ENCODE assay signal across 8 mouse cellular contexts in the genomic region with DNA sequence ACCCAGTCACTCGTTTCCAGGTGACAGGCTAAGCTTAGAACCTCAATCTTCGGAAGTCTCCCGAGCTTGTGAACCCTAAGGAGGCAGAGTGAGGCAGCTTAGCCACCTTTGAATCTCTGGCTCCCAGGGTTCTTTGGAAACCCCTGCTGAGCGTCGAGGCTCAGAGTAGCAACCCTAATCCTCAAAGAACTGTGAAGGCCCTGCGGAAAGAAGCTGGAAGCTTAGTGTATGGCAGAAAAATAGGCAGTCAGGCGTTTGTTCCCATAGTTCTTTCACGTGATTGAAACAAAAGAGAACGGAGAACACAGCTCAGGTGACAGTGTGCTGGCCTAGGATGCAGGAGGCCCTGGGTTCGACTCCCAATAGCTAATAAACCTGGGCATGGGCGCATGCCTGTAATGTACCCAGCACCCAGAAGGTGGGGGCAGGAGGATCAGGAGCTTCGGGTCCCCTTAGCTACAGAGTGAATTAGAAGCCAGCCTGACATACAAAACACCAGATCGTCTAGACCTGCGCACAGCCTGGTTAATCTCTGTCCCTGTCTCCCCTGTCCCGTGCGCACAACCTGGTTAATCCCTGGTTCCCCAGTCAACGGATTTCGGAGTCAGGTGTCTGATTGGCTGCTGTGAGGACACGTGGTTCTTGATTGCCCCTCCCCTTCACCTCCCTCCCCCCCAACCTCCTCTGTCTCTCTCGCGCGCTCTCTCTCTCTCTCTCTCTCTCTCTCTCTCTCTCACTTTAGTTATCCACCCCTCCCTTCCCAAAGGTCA. TPM values are rescaled to one million over a fixed set of nuclear protein-coding genes. Genes with fewer than 3 reads are reported as not detected.
A peak's percentile ranks its signal among the peaks of the same experiment; 100 is the strongest.
DNase-seq lines count a peak whose midpoint lies in the region; ATAC-seq lines count a peak whose summit lies in the region.

No protein-coding gene starts in this region.

- H3K27ac ChIP-seq in heart, embryonic 11.5 days (ENCODE audit: low read depth, low read length), result no peak overlapping the region
- peak overlapping the region; percentile 40; the same call in 1 of the 2 replicates for H3K27ac ChIP-seq in kidney, embryonic 16.5 days (ENCODE audit: low read length)

- no peaks in the 10 kb centered on the region for H3K4me1 ChIP-seq in heart, embryonic 11.5 days (ENCODE audit: control insufficient read depth, insufficient read depth, low read length)
- peaks cover 18% of the 10 kb centered on the region for H3K4me1 ChIP-seq in kidney, embryonic 16.5 days (ENCODE audit: insufficient read depth, low read length)

- H3K27me3 ChIP-seq in heart, embryonic 11.5 days (ENCODE audit: control insufficient read depth, insufficient read depth, low read length), result peaks cover 10% of the 10 kb centered on the region
- no peaks in the 10 kb centered on the region for H3K27me3 ChIP-seq in kidney, embryonic 16.5 days (ENCODE audit: insufficient read depth, low read length)

- DNase-seq in right cerebral cortex, adult 18-20 months, result peak; percentile 42
- DNase-seq in right cerebral cortex, postnatal 25 days, result no peak
- DNase-seq in cerebellum, postnatal 36 days, result peak; percentile 46 to 61
- DNase-seq in lung, postnatal 10 days, result peak; percentile 50
- DNase-seq in right cerebral cortex, postnatal 14 days, result peak; percentile 36

- peak overlapping the region; percentile 52 for H3K9ac ChIP-seq in heart, embryonic 11.5 days (ENCODE audit: low read depth, low read length)
- peak overlapping the region; percentile 45 for H3K9ac ChIP-seq in kidney, embryonic 16.5 days (replicated peaks; ENCODE audit: low read length)

- H3K4me3 ChIP-seq in heart, embryonic 11.5 days (ENCODE audit: low read depth, low read length), result peak overlapping the region; percentile 40
- peak overlapping the region; percentile 41 for H3K4me3 ChIP-seq in kidney, embryonic 16.5 days (ENCODE audit: low read length)

- peak overlapping the region; percentile 71 for H3K4me2 ChIP-seq in heart, embryonic 11.5 days
- H3K4me2 ChIP-seq in kidney, embryonic 16.5 days (replicated peaks; ENCODE audit: low read depth, low read length), result peak overlapping the region; percentile 51

- ATAC-seq in heart, embryonic 11.5 days (replicated peaks; ENCODE audit: insufficient number of reproducible peaks, low FRiP score, low TSS enrichment), result peak; percentile 65; the same call in 1 of the 2 replicates
- ATAC-seq in kidney, embryonic 16.5 days (ENCODE audit: low FRiP score, low TSS enrichment), result peak; percentile 85
- ATAC-seq in activated CD4-positive, CD25-positive, alpha-beta regulatory T cell, adult 4 months, result no peak

- no peaks in the 10 kb centered on the region for H3K36me3 ChIP-seq in heart, embryonic 11.5 days (ENCODE audit: control insufficient read depth, insufficient read depth, low read length)
- peaks cover 4% of the 10 kb centered on the region; the same call in 1 of the 2 replicates for H3K36me3 ChIP-seq in kidney, embryonic 16.5 days (ENCODE audit: insufficient read depth, low read length)

- WGBS in heart, embryonic 11.5 days (ENCODE audit: insufficient replicate concordance), result 10% methylated on average over 22 of the region's 22 CpGs
- WGBS in kidney, embryonic 16.5 days, result 17% methylated on average over 20 of the region's 22 CpGs

- H3K9me3 ChIP-seq in heart, embryonic 11.5 days (replicated peaks; ENCODE audit: control insufficient read depth, low read length), result no peaks in the 10 kb centered on the region
- H3K9me3 ChIP-seq in kidney, embryonic 16.5 days (ENCODE audit: low read length), result no peaks in the 10 kb centered on the region

RNA-seq across cellular contexts. Expression of gene Sirt4, which starts 9.0 kb away (rescaled TPM):
- 15.8 and 19.2 TPM in 2 replicates for polyA plus RNA-seq in heart, embryonic 11.5 days (2014; fragmentation: Nextera tagmentation; extraction: Ambion mirVana)
- 27.3 and 27.5 TPM in 2 replicates for polyA plus RNA-seq in kidney, embryonic 16.5 days (2015; fragmentation: Nextera tagmentation; extraction: Ambion mirVana)
- polyA plus RNA-seq in activated CD4-positive, CD25-positive, alpha-beta regulatory T cell, adult 4 months (2017; shearing (Covaris generic)), result 10 to 100 TPM; 10.4 to 14.9 TPM

RNA-seq across cellular contexts. Expression of gene Pla2g1b, which starts 9.5 kb away (rescaled TPM):
- 1.0 and 1.2 TPM in 2 replicates for polyA plus RNA-seq in heart, embryonic 11.5 days (2014; fragmentation: Nextera tagmentation; extraction: Ambion mirVana)
- 0.94 and 2.1 TPM in 2 replicates for polyA plus RNA-seq in kidney, embryonic 16.5 days (2015; fragmentation: Nextera tagmentation; extraction: Ambion mirVana)
- not detected for polyA plus RNA-seq in activated CD4-positive, CD25-positive, alpha-beta regulatory T cell, adult 4 months (2017; shearing (Covaris generic))

RNA-seq across cellular contexts. Expression of gene Pxn, which starts 31.0 kb away (rescaled TPM):
- 11.7 and 14.4 TPM in 2 replicates for polyA plus RNA-seq in heart, embryonic 11.5 days (2014; fragmentation: Nextera tagmentation; extraction: Ambion mirVana)
- 60.5 and 67.2 TPM in 2 replicates for polyA plus RNA-seq in kidney, embryonic 16.5 days (2015; fragmentation: Nextera tagmentation; extraction: Ambion mirVana)
- polyA plus RNA-seq in activated CD4-positive, CD25-positive, alpha-beta regulatory T cell, adult 4 months (2017; shearing (Covaris generic)), result 10 to 100 TPM; 14.5 to 21.0 TPM

RNA-seq across cellular contexts. Expression of gene Msi1, which starts 46.1 kb away (rescaled TPM):
- polyA plus RNA-seq in heart, embryonic 11.5 days (2014; fragmentation: Nextera tagmentation; extraction: Ambion mirVana), result 7.6 and 9.4 TPM in 2 replicates
- polyA plus RNA-seq in kidney, embryonic 16.5 days (2015; fragmentation: Nextera tagmentation; extraction: Ambion mirVana), result 12.1 and 14.1 TPM in 2 replicates
- not detected for polyA plus RNA-seq in activated CD4-positive, CD25-positive, alpha-beta regulatory T cell, adult 4 months (2017; shearing (Covaris generic))
